Mouse (Mus musculus): ENCODE results near the gene Otop3. TPM values are rescaled to one million over a fixed set of nuclear protein-coding genes. Genes with fewer than 3 reads are reported as not detected.
A peak's percentile ranks its signal among the peaks of the same experiment; 100 is the strongest.

The Otop3 gene
- polyA plus RNA-seq, 1 experiment from 2014 or later, result not detected

- no peak overlapping the region for H3K4me3 ChIP-seq (ENCODE audit: low read length)
Measured at GRCm38 (mm10) chr11:115292631-115293375, 41.7 kb upstream of the Otop3 start.

GRCm38 (mm10) chr11:115295939-115296338, 38.6 kb upstream of the Otop3 start:
- H3K36me3 ChIP-seq (ENCODE audit: control insufficient read depth, insufficient read depth, low read length), result no peaks in the 10 kb centered on the region
- peaks cover 10% of the 10 kb centered on the region for H3K4me1 ChIP-seq (replicated peaks; ENCODE audit: control insufficient read depth, insufficient read depth, low read length)
- peaks cover 28% of the 10 kb centered on the region for H3K27me3 ChIP-seq (ENCODE audit: control insufficient read depth, insufficient read depth, low read depth, low read length)
- no peak for ATAC-seq (ENCODE audit: low read depth)
- H3K4me3 ChIP-seq (ENCODE audit: low read length), result no peak overlapping the region
- no peak overlapping the region for H3K27ac ChIP-seq (ENCODE audit: low read length)
- 79% methylated on average over 11 of the region's 11 CpGs for WGBS
- no peaks in the 10 kb centered on the region for H3K9me3 ChIP-seq (ENCODE audit: control insufficient read depth, low read length)
- no peak overlapping the region for H3K4me2 ChIP-seq (ENCODE audit: low read depth, low read length)
- H3K9ac ChIP-seq (ENCODE audit: low read length), result no peak overlapping the region

More at GRCm38 (mm10) chr11:115292631-115293375, 41.7 kb upstream of the Otop3 start:
- Histone ChIP-seq H3K9ac (ENCODE audit: low read length) (no peak overlapping the region), H3K36me3 (ENCODE audit: control insufficient read depth, insufficient read depth, low read length) (no peaks in the 10 kb centered on the region), H3K4me1 (replicated peaks; ENCODE audit: control insufficient read depth, insufficient read depth, low read length) (peaks cover 16% of the 10 kb centered on the region), H3K27ac (ENCODE audit: low read length) (peak overlapping the region; percentile 24), H3K27me3 (ENCODE audit: control insufficient read depth, insufficient read depth, low read depth, low read length) (peaks cover 14% of the 10 kb centered on the region), H3K4me2 (ENCODE audit: low read depth, low read length) (no peak overlapping the region), H3K9me3 (ENCODE audit: control insufficient read depth, low read length) (no peaks in the 10 kb centered on the region)
- 41% methylated on average over 14 of the region's 14 CpGs for WGBS
- ATAC-seq (ENCODE audit: low read depth), result no peak

- Histone ChIP-seq H3K4me3 (ENCODE audit: low read length) (peak overlapping the region; percentile 49), H3K27ac (ENCODE audit: low read length) (no peak overlapping the region), H3K4me2 (ENCODE audit: low read depth, low read length) (peak overlapping the region; percentile 71), H3K9ac (ENCODE audit: low read length) (peak overlapping the region; percentile 58), H3K9me3 (ENCODE audit: control insufficient read depth, low read length) (no peaks in the 10 kb centered on the region), H3K27me3 (ENCODE audit: control insufficient read depth, insufficient read depth, low read depth, low read length) (peaks cover 28% of the 10 kb centered on the region), H3K4me1 (replicated peaks; ENCODE audit: control insufficient read depth, insufficient read depth, low read length) (peaks cover 10% of the 10 kb centered on the region), H3K36me3 (ENCODE audit: control insufficient read depth, insufficient read depth, low read length) (no peaks in the 10 kb centered on the region)
- no peak for ATAC-seq (ENCODE audit: low read depth)
- 49% methylated on average over 21 of the region's 21 CpGs for WGBS
Measured at GRCm38 (mm10) chr11:115296471-115297210, 37.9 kb upstream of the Otop3 start.

- peak; percentile 65 for ATAC-seq (ENCODE audit: low read depth)
- Histone ChIP-seq H3K4me1 (replicated peaks; ENCODE audit: control insufficient read depth, insufficient read depth, low read length) (peaks cover 4% of the 10 kb centered on the region), H3K36me3 (ENCODE audit: control insufficient read depth, insufficient read depth, low read length) (no peaks in the 10 kb centered on the region), H3K4me3 (ENCODE audit: low read length) (peak within 1 kb of the TSS; percentile 49), H3K4me2 (ENCODE audit: low read depth, low read length) (peak within 1 kb of the TSS; percentile 71), H3K27me3 (ENCODE audit: control insufficient read depth, insufficient read depth, low read depth, low read length) (peaks cover 28% of the 10 kb centered on the region), H3K27ac (ENCODE audit: low read length) (no peak within 1 kb of the TSS), H3K9me3 (ENCODE audit: control insufficient read depth, low read length) (no peaks in the 10 kb centered on the region), H3K9ac (ENCODE audit: low read length) (peak within 1 kb of the TSS; percentile 58)
- WGBS, result under 1% methylated on average over 44 of the region's 44 CpGs
Measured at GRCm38 (mm10) chr11:115297214-115297826, 37.2 kb upstream of the Otop3 start, which contains the start of gene Fads6. TSS of gene Fads6 (minus strand) at chr11:115297663.

GRCm38 (mm10) chr11:115298160-115298559, 36.4 kb upstream of the Otop3 start:
- H3K4me1 ChIP-seq (replicated peaks; ENCODE audit: control insufficient read depth, insufficient read depth, low read length), result peaks cover 3% of the 10 kb centered on the region; the same call in 1 of the 2 replicates
- ATAC-seq (ENCODE audit: low read depth), result no peak
- no peak overlapping the region for H3K9ac ChIP-seq (ENCODE audit: low read length)
- no peaks in the 10 kb centered on the region for H3K9me3 ChIP-seq (ENCODE audit: control insufficient read depth, low read length)
- H3K4me2 ChIP-seq (ENCODE audit: low read depth, low read length), result no peak overlapping the region
- peaks cover 28% of the 10 kb centered on the region for H3K27me3 ChIP-seq (ENCODE audit: control insufficient read depth, insufficient read depth, low read depth, low read length)
- H3K4me3 ChIP-seq (ENCODE audit: low read length), result no peak overlapping the region; the same call in 1 of the 2 replicates
- no peak overlapping the region for H3K27ac ChIP-seq (ENCODE audit: low read length)
- no peaks in the 10 kb centered on the region for H3K36me3 ChIP-seq (ENCODE audit: control insufficient read depth, insufficient read depth, low read length)
- 67% methylated on average over 8 of the region's 8 CpGs for WGBS

- Histone ChIP-seq H3K9me3 (ENCODE audit: control insufficient read depth, low read length) (no peaks in the 10 kb centered on the region), H3K4me3 (ENCODE audit: low read length) (no peak overlapping the region), H3K36me3 (ENCODE audit: control insufficient read depth, insufficient read depth, low read length) (no peaks in the 10 kb centered on the region), H3K27me3 (ENCODE audit: control insufficient read depth, insufficient read depth, low read depth, low read length) (peaks cover 28% of the 10 kb centered on the region), H3K4me1 (replicated peaks; ENCODE audit: control insufficient read depth, insufficient read depth, low read length) (peaks cover 3% of the 10 kb centered on the region; the same call in 1 of the 2 replicates), H3K27ac (ENCODE audit: low read length) (no peak overlapping the region), H3K4me2 (ENCODE audit: low read depth, low read length) (no peak overlapping the region), H3K9ac (ENCODE audit: low read length) (no peak overlapping the region)
- no peak for ATAC-seq (ENCODE audit: low read depth)
- WGBS, result 84% methylated on average over 4 of the region's 4 CpGs
Measured at GRCm38 (mm10) chr11:115300745-115301144, 33.8 kb upstream of the Otop3 start.

- H3K4me3 ChIP-seq (ENCODE audit: low read length), result no peak overlapping the region
- no peak overlapping the region for H3K27ac ChIP-seq (ENCODE audit: low read length)
- H3K36me3 ChIP-seq (ENCODE audit: control insufficient read depth, insufficient read depth, low read length), result no peaks in the 10 kb centered on the region
- no peak overlapping the region for H3K4me2 ChIP-seq (ENCODE audit: low read depth, low read length)
- WGBS, result 72% methylated on average over 2 of the region's 2 CpGs
- peaks cover 3% of the 10 kb centered on the region; the same call in 1 of the 2 replicates for H3K4me1 ChIP-seq (replicated peaks; ENCODE audit: control insufficient read depth, insufficient read depth, low read length)
- H3K9ac ChIP-seq (ENCODE audit: low read length), result no peak overlapping the region
- no peak for ATAC-seq (ENCODE audit: low read depth)
- H3K27me3 ChIP-seq (ENCODE audit: control insufficient read depth, insufficient read depth, low read depth, low read length), result peaks cover 27% of the 10 kb centered on the region
- no peaks in the 10 kb centered on the region for H3K9me3 ChIP-seq (ENCODE audit: control insufficient read depth, low read length)
Measured at GRCm38 (mm10) chr11:115301351-115301750, 33.2 kb upstream of the Otop3 start.

GRCm38 (mm10) chr11:115303167-115303566, 31.4 kb upstream of the Otop3 start:
- Histone ChIP-seq H3K36me3 (ENCODE audit: control insufficient read depth, insufficient read depth, low read length) (no peaks in the 10 kb centered on the region), H3K4me3 (ENCODE audit: low read length) (no peak overlapping the region), H3K27me3 (ENCODE audit: control insufficient read depth, insufficient read depth, low read depth, low read length) (peaks cover 10% of the 10 kb centered on the region), H3K9ac (ENCODE audit: low read length) (no peak overlapping the region), H3K9me3 (ENCODE audit: control insufficient read depth, low read length) (no peaks in the 10 kb centered on the region), H3K4me2 (ENCODE audit: low read depth, low read length) (no peak overlapping the region), H3K27ac (ENCODE audit: low read length) (no peak overlapping the region), H3K4me1 (replicated peaks; ENCODE audit: control insufficient read depth, insufficient read depth, low read length) (no peaks in the 10 kb centered on the region)
- 17% methylated on average over 8 of the region's 8 CpGs for WGBS
- ATAC-seq (ENCODE audit: low read depth), result peak; percentile 34; the same call in 1 of the 2 replicates

GRCm38 (mm10) chr11:115306863-115307262, 27.7 kb upstream of the Otop3 start, which contains the start of gene Otop2:
TSS of gene Otop2 (plus strand) at chr11:115307163.
- no peaks in the 10 kb centered on the region for H3K4me1 ChIP-seq (replicated peaks; ENCODE audit: control insufficient read depth, insufficient read depth, low read length)
- no peaks in the 10 kb centered on the region for H3K36me3 ChIP-seq (ENCODE audit: control insufficient read depth, insufficient read depth, low read length)
- no peak within 1 kb of the TSS for H3K9ac ChIP-seq (ENCODE audit: low read length)
- WGBS, result 30% methylated on average over 8 of the region's 8 CpGs
- no peaks in the 10 kb centered on the region for H3K9me3 ChIP-seq (ENCODE audit: control insufficient read depth, low read length)
- H3K27me3 ChIP-seq (ENCODE audit: control insufficient read depth, insufficient read depth, low read depth, low read length), result no peaks in the 10 kb centered on the region; the same call in 1 of the 2 replicates
- H3K27ac ChIP-seq (ENCODE audit: low read length), result no peak within 1 kb of the TSS
- no peak for ATAC-seq (ENCODE audit: low read depth)
- H3K4me2 ChIP-seq (ENCODE audit: low read depth, low read length), result no peak within 1 kb of the TSS
- no peak within 1 kb of the TSS for H3K4me3 ChIP-seq (ENCODE audit: low read length)

Data from lung, embryonic 16.5 days (tissue).